Mouse (Mus musculus): ENCODE measurements around the gene Prkrip1. TPM values are rescaled to one million over a fixed set of nuclear protein-coding genes. Genes with fewer than 3 reads are reported as not detected.
A peak's percentile ranks its signal among the peaks of the same experiment; 100 is the strongest.

Prkrip1 gene
- polyA plus RNA-seq, 1 experiment from 2014 or later: 62.3 TPM

- Histone ChIP-seq H3K9me3 (0 out of 2 replicates have a peak, but pooled peaks cover 10% of the 10 kb centered on the region), H3K4me1 (peaks cover 24% of the 10 kb centered on the region), H3K27me3 (ENCODE audit: poor library complexity, severe bottlenecking) (no peaks in the 10 kb centered on the region), H3K4me3 (peak overlapping the region; percentile 95), H3K36me3 (replicated peaks) (peaks cover 34% of the 10 kb centered on the region), H3K27ac (peak overlapping the region; percentile 93)
- DNase-seq (ENCODE audit: extremely low spot score, low spot score): peak; percentile 26
- WGBS: 33% methylated on average over 11 of the region's 11 CpGs
Measured at GRCm38 (mm10) chr5:136199526-136199925, 763 bp upstream of the Prkrip1 start.

DNA sequence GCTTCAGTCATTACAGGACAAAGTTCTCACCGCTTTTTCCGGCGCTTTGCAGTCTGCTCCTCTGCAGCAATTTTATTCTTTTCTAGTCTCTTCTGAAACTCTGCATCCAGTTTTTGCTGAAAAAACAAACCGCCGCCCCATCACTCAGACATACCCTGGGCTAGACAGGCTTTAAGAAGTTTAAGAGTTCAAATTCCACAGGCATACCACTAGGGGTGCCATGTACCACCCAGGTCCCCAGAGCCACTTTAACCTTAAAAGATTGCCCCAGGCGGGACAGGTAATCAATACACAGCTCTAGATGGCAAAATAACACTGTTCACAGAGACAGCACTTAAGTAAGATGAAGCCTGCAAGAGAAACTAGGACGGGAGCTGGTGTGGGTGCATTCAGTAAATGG, 6.9 kb downstream of the Prkrip1 start:
- no peak for DNase-seq (ENCODE audit: extremely low spot score, low spot score)
- H3K4me3 ChIP-seq: no peak overlapping the region
- 87% methylated on average over 7 of the region's 7 CpGs for WGBS
- no peak overlapping the region for H3K27ac ChIP-seq
- 0 out of 2 replicates have a peak, but pooled peaks cover under 1% of the 10 kb centered on the region for H3K4me1 ChIP-seq
- 0 out of 2 replicates have a peak, but pooled peaks cover 6% of the 10 kb centered on the region for H3K9me3 ChIP-seq
- no peaks in the 10 kb centered on the region for H3K27me3 ChIP-seq (ENCODE audit: poor library complexity, severe bottlenecking)
- H3K36me3 ChIP-seq (replicated peaks): peaks cover 98% of the 10 kb centered on the region

- WGBS: 48% methylated on average over 4 of the region's 4 CpGs
- peaks cover 97% of the 10 kb centered on the region for H3K36me3 ChIP-seq (replicated peaks)
- no peak overlapping the region for H3K4me3 ChIP-seq
- peaks cover 13% of the 10 kb centered on the region for H3K4me1 ChIP-seq
- DNase-seq (ENCODE audit: extremely low spot score, low spot score): peak; percentile 27
- no peak overlapping the region for H3K27ac ChIP-seq
- no peaks in the 10 kb centered on the region for H3K9me3 ChIP-seq
- H3K27me3 ChIP-seq (ENCODE audit: poor library complexity, severe bottlenecking): no peaks in the 10 kb centered on the region
Measured at GRCm38 (mm10) chr5:136186723-136187122, 12.0 kb downstream of the Prkrip1 start.

GRCm38 (mm10) chr5:136183766-136184165, 15.0 kb downstream of the Prkrip1 start:
- H3K27me3 ChIP-seq (ENCODE audit: poor library complexity, severe bottlenecking): no peaks in the 10 kb centered on the region
- peaks cover 97% of the 10 kb centered on the region for H3K36me3 ChIP-seq (replicated peaks)
- H3K4me1 ChIP-seq: peaks cover 13% of the 10 kb centered on the region
- H3K27ac ChIP-seq: no peak overlapping the region
- no peak for DNase-seq (ENCODE audit: extremely low spot score, low spot score)
- H3K4me3 ChIP-seq: no peak overlapping the region
- WGBS: 97% methylated on average over 7 of the region's 7 CpGs
- no peaks in the 10 kb centered on the region for H3K9me3 ChIP-seq

DNA sequence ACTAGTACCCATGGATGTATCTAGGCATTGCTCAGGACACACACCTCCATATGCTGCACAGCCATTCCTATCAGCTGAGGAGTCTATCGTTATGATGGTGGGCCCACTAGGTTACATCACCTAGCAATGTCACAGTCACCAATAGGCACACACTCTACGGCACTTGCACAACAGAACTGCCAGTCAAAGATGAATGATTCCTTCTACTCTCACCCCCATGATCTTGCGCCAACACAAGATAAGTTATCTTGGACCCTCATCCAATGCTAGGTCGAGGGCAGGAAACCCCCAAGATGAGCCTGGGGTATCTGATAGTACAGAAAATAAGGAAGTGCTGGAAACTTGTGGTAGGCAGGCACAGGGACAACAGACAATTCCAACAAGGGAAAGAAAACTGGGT, 15.9 kb downstream of the Prkrip1 start:
- Histone ChIP-seq H3K4me1 (peaks cover 13% of the 10 kb centered on the region), H3K27ac (no peak overlapping the region), H3K4me3 (no peak overlapping the region), H3K9me3 (no peaks in the 10 kb centered on the region), H3K27me3 (ENCODE audit: poor library complexity, severe bottlenecking) (no peaks in the 10 kb centered on the region), H3K36me3 (replicated peaks) (peaks cover 97% of the 10 kb centered on the region)
- 89% methylated on average over 4 of the region's 4 CpGs for WGBS
- DNase-seq (ENCODE audit: extremely low spot score, low spot score): no peak

GRCm38 (mm10) chr5:136182049-136182448, 16.7 kb downstream of the Prkrip1 start:
- WGBS: 89% methylated on average over 6 of the region's 6 CpGs
- Histone ChIP-seq H3K4me1 (peaks cover 13% of the 10 kb centered on the region), H3K36me3 (replicated peaks) (peaks cover 99% of the 10 kb centered on the region), H3K27me3 (ENCODE audit: poor library complexity, severe bottlenecking) (no peaks in the 10 kb centered on the region), H3K9me3 (no peaks in the 10 kb centered on the region), H3K4me3 (no peak overlapping the region), H3K27ac (no peak overlapping the region)
- DNase-seq (ENCODE audit: extremely low spot score, low spot score): no peak

DNA sequence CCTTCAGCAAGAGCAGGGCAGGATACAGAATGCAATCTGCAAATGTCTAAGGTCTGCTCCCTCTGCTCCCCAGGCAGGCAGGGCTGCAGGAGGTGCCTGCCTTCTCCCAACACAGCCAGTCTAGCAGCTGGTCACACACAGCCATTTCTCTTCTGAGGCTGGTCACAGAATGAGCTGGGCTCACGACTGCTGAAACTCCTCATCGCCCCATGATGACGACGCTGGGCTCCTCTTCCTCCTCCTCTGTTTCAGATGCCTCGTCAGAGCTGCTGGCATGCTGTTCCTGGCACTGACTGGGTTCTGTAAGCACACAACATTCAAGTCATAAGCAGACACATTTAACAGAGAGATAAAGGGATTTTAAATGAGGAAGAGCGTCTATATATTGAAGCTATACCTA, 17.6 kb downstream of the Prkrip1 start:
- WGBS: 90% methylated on average over 6 of the region's 6 CpGs
- Histone ChIP-seq H3K9me3 (no peaks in the 10 kb centered on the region), H3K36me3 (replicated peaks) (peaks cover 95% of the 10 kb centered on the region), H3K4me3 (no peak overlapping the region), H3K27ac (no peak overlapping the region), H3K27me3 (ENCODE audit: poor library complexity, severe bottlenecking) (no peaks in the 10 kb centered on the region), H3K4me1 (peaks cover 6% of the 10 kb centered on the region)
- no peak for DNase-seq (ENCODE audit: extremely low spot score, low spot score)

GRCm38 (mm10) chr5:136179594-136179993, 19.2 kb downstream of the Prkrip1 start:
- peaks cover 79% of the 10 kb centered on the region for H3K36me3 ChIP-seq (replicated peaks)
- 87% methylated on average over 5 of the region's 5 CpGs for WGBS

GRCm38 (mm10) chr5:136173606-136174463, 24.9 kb downstream of the Prkrip1 start:
- DNase-seq (ENCODE audit: extremely low spot score, low spot score): no peak
- H3K4me3 ChIP-seq: no peak overlapping the region
- H3K27ac ChIP-seq: no peak overlapping the region
- peaks cover 20% of the 10 kb centered on the region for H3K4me1 ChIP-seq
- peaks cover 17% of the 10 kb centered on the region for H3K27me3 ChIP-seq (ENCODE audit: poor library complexity, severe bottlenecking)
- WGBS: 69% methylated on average over 9 of the region's 9 CpGs
- H3K36me3 ChIP-seq (replicated peaks): peaks cover 22% of the 10 kb centered on the region
- H3K9me3 ChIP-seq: no peaks in the 10 kb centered on the region

More at GRCm38 (mm10) chr5:136179594-136179993, 19.2 kb downstream of the Prkrip1 start:
- DNase-seq (ENCODE audit: extremely low spot score, low spot score): no peak
- Histone ChIP-seq H3K27me3 (ENCODE audit: poor library complexity, severe bottlenecking) (no peaks in the 10 kb centered on the region), H3K4me1 (no peaks in the 10 kb centered on the region), H3K9me3 (no peaks in the 10 kb centered on the region), H3K27ac (no peak overlapping the region), H3K4me3 (no peak overlapping the region)

DNA sequence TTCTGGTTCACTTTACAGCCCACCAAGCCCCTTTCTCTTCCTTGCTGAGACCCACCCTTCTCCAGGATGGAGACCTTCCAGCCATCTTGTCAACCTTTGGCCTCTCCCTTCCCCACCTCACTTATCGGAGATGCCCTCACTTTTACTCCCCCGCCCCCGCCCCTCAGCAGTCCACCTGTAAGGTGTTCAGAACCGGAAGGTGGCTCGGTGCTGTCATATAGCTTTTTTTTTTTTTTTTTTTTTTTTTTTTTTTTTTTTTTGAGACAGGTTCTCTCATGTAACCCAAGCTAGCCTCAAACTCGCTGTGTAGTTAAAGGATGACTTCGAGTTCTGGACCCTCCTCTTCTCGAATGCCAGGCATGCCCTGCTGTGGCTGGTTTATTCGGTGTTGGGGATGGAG, 25.8 kb downstream of the Prkrip1 start:
- peaks cover 18% of the 10 kb centered on the region for H3K36me3 ChIP-seq (replicated peaks)
- no peak overlapping the region for H3K27ac ChIP-seq
- peaks cover 17% of the 10 kb centered on the region for H3K27me3 ChIP-seq (ENCODE audit: poor library complexity, severe bottlenecking)
- H3K9me3 ChIP-seq: peaks cover 4% of the 10 kb centered on the region; the same call in 1 of the 2 replicates
- no peak overlapping the region for H3K4me3 ChIP-seq
- H3K4me1 ChIP-seq: peaks cover 20% of the 10 kb centered on the region
- WGBS: 84% methylated on average over 9 of the region's 9 CpGs
- no peak for DNase-seq (ENCODE audit: extremely low spot score, low spot score)

DNA sequence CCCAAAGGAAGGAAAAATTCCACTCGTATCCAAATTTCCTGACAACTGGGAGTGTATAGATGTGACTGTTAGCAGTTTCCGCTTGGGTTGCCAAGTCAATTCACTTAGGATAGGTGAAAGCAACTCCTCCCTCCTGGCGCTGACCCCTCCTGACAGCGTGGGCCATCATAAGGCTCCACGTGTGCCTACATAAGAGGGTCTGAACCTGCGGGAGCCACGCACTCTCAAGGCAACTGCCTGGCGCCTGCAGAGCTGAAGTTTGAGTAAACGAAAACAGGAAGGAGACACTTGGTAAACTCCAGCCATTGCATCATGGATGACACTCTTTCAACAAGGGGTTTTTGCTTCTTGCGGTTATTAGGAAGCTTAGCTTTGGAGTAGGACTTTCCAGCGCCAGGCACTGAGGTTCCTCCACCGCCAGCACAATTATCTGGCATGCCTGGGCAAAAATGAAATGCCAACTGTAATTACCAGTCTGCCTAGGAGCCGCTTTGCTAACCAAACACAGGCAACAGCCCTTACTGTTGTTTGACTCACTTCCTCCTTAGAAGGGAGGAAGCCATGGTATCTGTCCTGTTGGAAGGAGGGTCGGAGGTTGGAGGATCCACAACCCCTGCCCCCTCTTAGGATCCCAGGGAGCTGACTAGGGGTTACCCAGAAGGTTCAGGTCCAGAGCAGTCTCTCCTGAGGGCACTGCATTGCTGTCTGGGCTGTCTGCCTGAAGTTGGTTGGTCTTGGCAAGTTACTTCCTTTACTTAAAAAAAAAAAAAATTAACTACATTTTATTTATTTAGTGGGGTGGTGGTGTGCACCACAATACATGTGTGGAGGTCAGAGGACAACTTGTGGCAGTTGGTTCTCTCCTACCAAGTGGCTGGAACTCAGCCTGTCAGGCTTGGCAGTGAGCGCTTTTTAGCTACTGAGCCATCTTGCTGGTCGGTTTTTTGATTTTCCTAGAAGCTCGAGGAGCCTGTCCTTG, 27.1 kb downstream of the Prkrip1 start:
- 43% methylated on average over 17 of the region's 17 CpGs for WGBS
- Histone ChIP-seq H3K27me3 (ENCODE audit: poor library complexity, severe bottlenecking) (peaks cover 17% of the 10 kb centered on the region), H3K4me3 (peak overlapping the region; percentile 69), H3K4me1 (peaks cover 20% of the 10 kb centered on the region), H3K27ac (peak overlapping the region; percentile 83; the same call in 1 of the 2 replicates), H3K9me3 (peaks cover 7% of the 10 kb centered on the region; the same call in 1 of the 2 replicates), H3K36me3 (replicated peaks) (peaks cover 12% of the 10 kb centered on the region)
- no peak for DNase-seq (ENCODE audit: extremely low spot score, low spot score)

DNA sequence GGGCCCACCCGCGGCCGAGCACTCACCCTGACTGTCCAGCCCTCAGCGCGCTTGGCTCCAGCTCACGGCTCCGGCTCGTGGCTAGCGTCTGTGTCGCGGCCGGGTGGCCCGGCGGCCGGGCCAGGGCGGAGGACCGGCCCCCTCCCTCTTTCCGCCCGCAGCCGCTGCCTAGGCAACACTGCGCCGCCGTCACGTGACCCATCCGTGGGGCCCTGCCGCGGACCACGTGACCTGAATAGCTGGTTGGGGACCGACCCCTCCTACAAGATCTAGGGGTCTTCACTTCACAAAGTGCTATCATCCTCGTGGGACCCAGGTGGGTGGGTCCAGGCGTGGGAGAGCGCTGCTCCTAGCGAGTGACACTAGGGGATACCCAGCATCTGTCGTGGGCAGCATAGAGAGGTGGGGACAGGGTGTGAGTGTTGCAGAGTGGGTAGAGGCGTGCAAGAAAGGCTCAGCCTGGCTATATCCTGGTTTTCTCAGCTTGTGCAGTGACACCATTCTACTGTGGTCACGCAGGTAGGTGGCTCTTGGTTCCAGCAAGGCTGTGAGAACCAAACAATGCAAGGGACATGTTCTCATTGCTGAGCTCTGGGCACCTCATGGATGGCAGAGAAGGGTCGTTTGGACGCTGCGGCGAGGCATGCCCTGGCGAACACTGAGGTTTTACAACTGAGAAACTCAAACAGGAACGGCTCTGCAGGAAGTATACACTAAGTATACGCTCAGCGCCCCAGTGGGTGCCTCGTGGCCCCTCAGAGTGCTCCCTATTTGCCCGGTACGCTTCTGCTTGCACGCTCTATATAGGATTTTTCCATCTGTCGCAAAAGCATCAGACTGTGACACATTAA, 28.0 kb downstream of the Prkrip1 start, which contains the start of gene Orai2:
Gene Orai2 (minus strand): TSS at position 202 of the 851 bp plus-strand sequence.
- H3K36me3 ChIP-seq (replicated peaks): peaks cover 12% of the 10 kb centered on the region
- peaks cover 20% of the 10 kb centered on the region for H3K4me1 ChIP-seq
- peaks cover 7% of the 10 kb centered on the region; the same call in 1 of the 2 replicates for H3K9me3 ChIP-seq
- H3K27ac ChIP-seq: peak within 1 kb of the TSS; percentile 83
- WGBS: 6% methylated on average over 49 of the region's 49 CpGs
- peak within 1 kb of the TSS; percentile 69 for H3K4me3 ChIP-seq
- peaks cover 17% of the 10 kb centered on the region for H3K27me3 ChIP-seq (ENCODE audit: poor library complexity, severe bottlenecking)
- peak; percentile 89 for DNase-seq (ENCODE audit: extremely low spot score, low spot score)
